Mouse (Mus musculus): ENCODE results near the gene Wdr86.

GRCm38 (mm10) chr5:24687696-24688095 lies 42.8 kb downstream of the Wdr86 start:
- TF ChIP-seq CHD2 (IDR thresholded peaks at IDR 0.05; ENCODE audit: low read depth, low read length) (no peak), MAFK (IDR thresholded peaks at IDR 0.05; ENCODE audit: insufficient read depth, low read depth, low read length) (no peak), ZNF384 (IDR thresholded peaks at IDR 0.05; ENCODE audit: low read depth, low read length) (no peak), ZC3H11A (IDR thresholded peaks at IDR 0.05; ENCODE audit: borderline replicate concordance, low read depth, low read length) (no peak), HCFC1 (IDR thresholded peaks at IDR 0.05; ENCODE audit: borderline replicate concordance, insufficient read depth, low read length) (no peak)
